Mouse (Mus musculus) G1E (cell line): ENCODE measurements at regions not wholly inside any gene's neighbourhood (a gene's known extent, or its start where the extent isn't known, plus 50 kb on each side); places are given as distances from the start of the nearest gene placed in this dataset.

Experiments
- ATAC-seq: 2 replicates; pipeline ENCODE4 v1.8.0; 2016; ENCODE audit warnings: mild to moderate bottlenecking; ENCODE audit not compliant: insufficient number of reproducible peaks, poor library complexity, low FRiP score, severe bottlenecking; ENCODE audit errors: extremely low read depth
- DNase-seq: peaks from one replicate; pipeline ENCODE4 v3.0.0; 2012; ENCODE audit warnings: low spot score
- H3K27me3 ChIP-seq: 2 replicates; pipeline ENCODE4 v1.6.1; 2012; ENCODE audit warnings: mild to moderate bottlenecking, low read length, inconsistent platforms; ENCODE audit not compliant: insufficient read depth
- H3K36me3 ChIP-seq: replicated peaks from 2 replicates; pipeline ENCODE3; 2012; ENCODE audit warnings: mild to moderate bottlenecking, inconsistent platforms
- H3K4me1 ChIP-seq: 2 replicates; pipeline ENCODE4 v1.6.1; 2012; ENCODE audit warnings: low read depth, low read length, inconsistent platforms, mixed read lengths; ENCODE audit not compliant: insufficient read depth
- H3K4me3 ChIP-seq: 2 replicates; pipeline ENCODE4 v1.5.1; 2012; ENCODE audit warnings: low read depth, mild to moderate bottlenecking, inconsistent platforms, low read length, moderate library complexity, mixed read lengths
- H3K9me3 ChIP-seq: replicated peaks from 2 replicates; pipeline ENCODE4 v1.6.1; 2012; ENCODE audit warnings: inconsistent platforms
- CTCF ChIP-seq: IDR thresholded peaks from 2 replicates; pipeline ENCODE4 v1.5.1; 2012; ENCODE audit warnings: low read depth, low read length, inconsistent platforms, mixed read lengths
- GATA1 ChIP-seq: IDR thresholded peaks from 2 replicates; pipeline ENCODE4 v1.6.1; 2012; ENCODE audit warnings: borderline replicate concordance, low read length, inconsistent platforms, mixed read lengths
- GATA2 ChIP-seq: IDR thresholded peaks from 2 replicates; pipeline ENCODE4 v1.6.1; 2012; ENCODE audit warnings: low read depth, low read length, inconsistent platforms, borderline replicate concordance
- POLR2AphosphoS5 ChIP-seq: IDR thresholded peaks from 2 replicates; pipeline ENCODE4 v1.6.1; 2012; ENCODE audit warnings: low read depth, low read length, inconsistent platforms; ENCODE audit not compliant: insufficient replicate concordance
- TAL1 ChIP-seq: conservative IDR thresholded peaks from 2 replicates; pipeline ENCODE4 v1.6.1; 2012; ENCODE audit warnings: low read depth, low read length, inconsistent platforms, mixed read lengths

GRCm38 (mm10) chr3:39673997-39674396 lies 787.3 kb downstream of the Fat4 start:
- no peaks in the 10 kb centered on the region for H3K27me3 ChIP-seq
- H3K9me3 ChIP-seq, result peaks cover 8% of the 10 kb centered on the region
- ATAC-seq, result no peak

GRCm38 (mm10) chr3:39674927-39675326 lies 788.2 kb downstream of the Fat4 start:
- H3K27me3 ChIP-seq, result no peaks in the 10 kb centered on the region
- H3K4me1 ChIP-seq, result no peaks in the 10 kb centered on the region
- DNase-seq (no peak), ATAC-seq (no peak)
- no peak for TF ChIP-seq GATA1
- no peak for TF ChIP-seq CTCF
- no peak for TF ChIP-seq GATA2
- no peak for TF ChIP-seq TAL1
- no peaks in the 10 kb centered on the region for H3K36me3 ChIP-seq
- no peak overlapping the region for H3K4me3 ChIP-seq
- H3K9me3 ChIP-seq, result peaks cover 11% of the 10 kb centered on the region

More at GRCm38 (mm10) chr3:39673997-39674396, 787.3 kb downstream of the Fat4 start:
- no peak for DNase-seq
- no peaks in the 10 kb centered on the region for H3K4me1 ChIP-seq
- TF ChIP-seq TAL1, result no peak
- no peak for TF ChIP-seq POLR2AphosphoS5
- H3K4me3 ChIP-seq, result no peak overlapping the region
- H3K36me3 ChIP-seq, result no peaks in the 10 kb centered on the region

- Histone ChIP-seq H3K4me1 (no peaks in the 10 kb centered on the region), H3K36me3 (no peaks in the 10 kb centered on the region), H3K9me3 (peaks cover 9% of the 10 kb centered on the region), H3K27me3 (no peaks in the 10 kb centered on the region), H3K4me3 (no peak overlapping the region)
- DNase-seq (no peak), ATAC-seq (no peak)
- TF ChIP-seq GATA2 (no peak), CTCF (no peak), GATA1 (no peak), TAL1 (no peak), POLR2AphosphoS5 (no peak)
Observed at GRCm38 (mm10) chr3:39705610-39706009, 818.9 kb downstream of the Fat4 start.

GRCm38 (mm10) chr3:39712795-39713709 lies 818.0 kb upstream of the Intu start:
- Histone ChIP-seq H3K4me1 (no peaks in the 10 kb centered on the region), H3K9me3 (peaks cover 12% of the 10 kb centered on the region), H3K36me3 (no peaks in the 10 kb centered on the region), H3K4me3 (no peak overlapping the region), H3K27me3 (no peaks in the 10 kb centered on the region)
- no peak for ATAC-seq
- TF ChIP-seq CTCF (no peak), POLR2AphosphoS5 (no peak), TAL1 (no peak), GATA1 (no peak), GATA2 (no peak)
- DNase-seq, result no peak

- Histone ChIP-seq H3K27me3 (no peaks in the 10 kb centered on the region), H3K36me3 (no peaks in the 10 kb centered on the region), H3K4me1 (no peaks in the 10 kb centered on the region), H3K9me3 (peaks cover 5% of the 10 kb centered on the region; the same call in 1 of the 2 replicates), H3K4me3 (no peak overlapping the region)
- DNase-seq (no peak), ATAC-seq (no peak)
- TF ChIP-seq GATA1 (no peak), POLR2AphosphoS5 (no peak), TAL1 (no peak), GATA2 (no peak), CTCF (no peak)
Observed at GRCm38 (mm10) chr3:39714056-39714592, 817.0 kb upstream of the Intu start.

- no peaks in the 10 kb centered on the region for H3K36me3 ChIP-seq
- H3K4me3 ChIP-seq, result no peak overlapping the region
- no peaks in the 10 kb centered on the region for H3K27me3 ChIP-seq
- DNase-seq (no peak), ATAC-seq (no peak)
- H3K4me1 ChIP-seq, result no peaks in the 10 kb centered on the region
- TF ChIP-seq POLR2AphosphoS5, result no peak
- no peak for TF ChIP-seq GATA1
- no peak for TF ChIP-seq CTCF
- TF ChIP-seq TAL1, result no peak
- TF ChIP-seq GATA2, result no peak
- peaks cover 2% of the 10 kb centered on the region; the same call in 1 of the 2 replicates for H3K9me3 ChIP-seq
Observed at GRCm38 (mm10) chr3:39718946-39719545, 812.0 kb upstream of the Intu start.
